Mouse (Mus musculus): Measurements from ENCODE around the gene Pcare.

Gene Pcare

DNA sequence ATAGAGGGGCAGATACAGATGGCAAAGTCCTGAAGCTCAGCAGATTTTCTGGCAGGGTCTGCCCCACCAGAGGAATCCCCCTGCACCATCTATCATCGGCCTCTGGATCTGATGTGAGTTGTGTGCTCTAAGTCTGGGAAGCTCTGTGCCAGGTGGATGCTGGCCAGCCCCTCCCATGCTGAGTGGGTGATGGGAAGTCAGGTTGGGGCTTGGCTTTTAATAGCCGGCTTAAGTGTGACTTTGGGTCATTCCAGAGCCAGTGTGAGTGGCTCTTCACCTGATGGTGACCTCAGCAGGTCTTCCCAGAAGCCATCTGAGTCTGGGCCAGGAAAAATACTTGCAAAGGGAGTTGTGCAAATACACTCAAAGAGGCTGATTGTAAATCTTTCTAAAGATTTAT lies 22.0 kb downstream of the Pcare start:
- DNase-seq (ENCODE audit: low read depth, low spot score) = no peak

DNA sequence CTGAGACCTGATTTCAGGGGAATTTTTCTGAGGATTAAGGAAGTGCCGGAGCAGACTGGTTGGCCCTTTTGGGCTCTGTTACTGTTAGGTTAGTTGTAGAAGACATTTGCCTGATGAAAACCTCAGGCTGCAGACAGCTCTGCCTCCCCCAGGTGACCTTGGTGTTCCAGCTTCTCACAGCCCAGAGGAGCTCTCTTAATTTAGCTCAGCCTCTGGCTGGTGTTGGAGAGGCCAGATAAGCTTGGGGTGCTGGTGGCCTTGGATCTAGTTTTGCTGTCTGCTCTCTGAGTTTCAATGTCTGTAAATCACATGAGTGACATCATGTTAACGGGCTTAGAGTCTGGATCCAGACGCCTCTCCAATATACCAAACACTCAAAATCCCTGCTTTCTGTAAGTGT lies 31.7 kb downstream of the Pcare start:
- DNase-seq (ENCODE audit: low read depth, low spot score) = no peak

DNA sequence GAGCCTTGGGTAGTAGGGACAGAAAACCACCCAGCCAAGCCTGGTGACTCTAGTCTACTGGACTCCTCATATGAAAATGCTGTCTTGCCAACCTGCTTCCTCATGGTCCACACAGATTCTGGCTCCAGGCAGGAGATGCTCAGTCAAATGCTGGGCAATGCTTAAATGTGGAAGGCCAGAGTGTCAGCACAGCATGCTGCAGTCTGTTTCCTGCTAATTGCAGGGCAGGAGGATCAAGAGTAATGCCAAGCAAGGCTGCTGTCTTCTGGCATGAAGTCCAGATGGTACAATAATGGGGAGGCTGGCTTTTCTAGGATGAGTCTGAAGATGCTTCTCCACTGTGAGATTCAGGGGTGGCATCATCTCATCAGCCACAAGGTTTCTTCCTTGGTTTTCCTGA lies 32.3 kb downstream of the Pcare start:
- DNase-seq (ENCODE audit: low read depth, low spot score) = no peak

DNA sequence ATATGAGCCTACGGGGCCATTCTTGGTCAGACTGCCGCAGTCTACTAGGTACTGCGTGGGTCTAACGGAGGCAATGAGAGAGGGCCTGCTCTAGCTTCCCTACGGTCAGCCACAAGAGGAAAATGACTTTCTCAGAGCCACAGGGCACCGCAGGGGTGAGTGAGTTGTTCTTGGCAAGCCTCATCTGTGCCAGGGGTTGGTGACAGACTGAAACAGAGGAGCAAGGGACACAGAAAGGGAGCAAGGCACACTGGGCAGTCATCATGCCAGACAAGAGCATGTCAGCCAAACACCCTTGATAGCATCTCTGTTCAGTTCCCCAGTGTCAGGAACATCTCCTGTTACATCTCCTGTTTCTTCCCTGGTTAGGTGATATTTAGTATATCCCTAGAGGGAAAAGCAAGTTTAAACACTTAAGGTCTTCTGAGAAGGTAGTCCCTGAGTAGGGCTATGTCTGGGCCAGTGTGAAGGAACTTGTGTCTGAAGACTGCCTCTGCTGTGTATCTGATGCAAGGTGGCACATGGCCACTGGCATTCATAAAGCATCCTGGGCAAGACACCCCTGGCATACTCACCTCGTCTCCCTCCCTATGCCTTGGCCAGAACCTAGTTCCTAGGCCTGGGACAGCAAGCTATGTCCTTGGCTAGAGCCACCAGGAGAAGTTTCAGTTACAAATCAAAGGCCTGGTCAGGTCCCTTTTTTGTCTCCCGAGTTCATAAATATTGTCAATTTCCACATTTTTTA lies 34.6 kb downstream of the Pcare start:
- DNase-seq (ENCODE audit: low read depth, low spot score) = no peak

DNA sequence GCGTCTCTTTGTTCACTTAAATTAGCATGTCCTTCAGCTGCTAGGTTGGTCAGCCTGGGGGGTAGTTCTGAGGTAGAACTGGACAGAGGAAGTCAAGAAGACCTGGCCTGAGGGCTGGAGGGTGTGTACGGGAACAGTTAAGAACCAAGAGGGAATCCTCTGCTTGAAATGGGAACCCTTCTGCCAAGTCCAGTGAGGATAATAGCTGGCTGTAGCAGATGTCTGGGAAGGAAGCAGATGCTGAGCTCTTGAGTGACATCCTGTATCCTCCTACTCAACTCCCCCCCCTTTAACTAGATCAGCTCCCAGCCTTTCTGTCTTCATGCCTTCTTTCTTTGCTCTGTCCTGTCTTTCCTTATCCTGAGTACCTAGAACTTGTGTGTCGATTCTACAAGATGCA lies 37.7 kb downstream of the Pcare start:
- DNase-seq (ENCODE audit: low read depth, low spot score) = no peak

DNA sequence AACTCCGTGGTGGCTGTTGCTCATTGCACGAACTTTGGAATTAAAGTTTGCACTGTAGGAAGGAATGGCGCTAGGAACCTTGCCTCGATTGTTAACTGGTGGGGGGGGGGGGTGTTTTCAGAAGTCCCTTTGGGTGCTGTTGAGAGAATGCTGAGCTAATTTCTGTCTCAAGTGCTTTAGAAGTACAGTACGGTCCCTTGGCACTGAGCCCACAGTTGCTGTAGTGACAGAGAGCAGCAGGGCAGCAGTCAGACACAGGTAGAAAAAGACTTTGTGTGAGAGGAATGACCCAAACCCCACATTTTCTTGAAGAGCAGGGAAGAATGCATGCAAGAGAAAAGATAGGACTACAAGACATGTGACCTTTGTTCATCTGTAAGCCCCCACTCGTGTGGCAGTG lies 40.4 kb downstream of the Pcare start:
- DNase-seq (ENCODE audit: low read depth, low spot score) = no peak

DNA sequence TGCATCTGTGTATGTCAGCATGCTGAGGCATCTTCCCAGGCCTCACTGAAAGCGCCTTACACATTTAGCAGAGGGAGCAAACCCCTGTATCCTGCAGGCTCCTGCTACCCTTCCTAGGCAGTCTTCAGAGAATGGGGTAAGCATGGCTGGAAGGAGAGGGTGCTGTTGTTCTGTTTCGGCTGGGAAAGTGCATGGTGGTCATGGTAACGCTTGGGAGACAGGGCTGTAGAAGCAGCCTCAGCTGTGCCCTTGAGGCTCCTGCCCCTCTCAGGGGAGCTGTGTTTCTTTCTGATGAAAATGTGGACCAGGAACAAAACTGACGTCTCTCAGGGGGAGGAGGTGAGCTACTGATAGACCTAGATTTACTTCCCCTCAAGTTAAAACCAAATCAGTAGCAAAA lies 45.0 kb downstream of the Pcare start:
- no peak for DNase-seq (ENCODE audit: low read depth, low spot score)

DNA sequence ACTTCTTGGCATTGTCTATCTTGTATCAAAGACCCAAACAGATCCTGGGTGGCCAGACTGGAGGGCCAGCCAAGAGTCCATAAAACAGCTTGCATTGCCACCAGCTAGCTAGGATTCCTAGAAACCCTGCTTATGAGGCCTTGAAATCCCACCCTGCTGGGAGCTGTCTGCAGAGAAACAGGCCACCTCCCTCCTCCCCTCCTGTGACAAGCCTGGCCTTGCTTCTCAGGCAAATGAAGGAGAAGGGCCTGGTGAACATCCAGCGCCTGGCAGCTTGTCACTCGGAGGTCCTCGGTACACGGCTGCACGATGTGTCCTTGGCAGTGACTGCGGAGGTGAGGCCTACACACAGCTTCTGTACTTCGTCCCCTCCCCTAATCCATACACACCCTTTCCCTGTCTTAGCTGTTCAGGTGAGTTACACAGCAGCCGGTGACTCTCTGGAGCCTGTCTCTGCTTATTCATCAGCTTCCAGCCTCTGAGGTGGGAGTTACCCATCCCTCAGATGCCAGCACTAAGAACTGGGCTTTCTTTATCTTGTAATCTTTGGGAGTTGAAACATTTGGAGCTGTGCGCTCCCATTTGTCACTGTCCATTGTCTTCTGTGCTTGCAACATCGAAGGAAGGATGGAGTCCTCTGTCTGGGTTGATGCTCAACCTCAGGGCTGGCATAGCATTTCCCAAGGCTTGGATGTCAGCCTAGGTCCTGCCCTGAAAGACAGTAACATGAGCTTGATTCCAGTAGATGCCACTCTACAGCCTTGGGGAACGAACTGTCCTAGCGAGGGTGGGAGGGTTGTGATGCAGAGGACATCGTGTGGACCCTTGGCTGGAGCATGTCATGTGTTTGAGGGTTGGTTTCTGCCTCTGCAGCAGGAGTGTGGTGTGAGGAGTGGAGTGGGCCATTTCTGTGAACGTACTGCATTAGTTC lies 46.9 kb downstream of the Pcare start:
- no peak for DNase-seq (ENCODE audit: low read depth, low spot score)

DNA sequence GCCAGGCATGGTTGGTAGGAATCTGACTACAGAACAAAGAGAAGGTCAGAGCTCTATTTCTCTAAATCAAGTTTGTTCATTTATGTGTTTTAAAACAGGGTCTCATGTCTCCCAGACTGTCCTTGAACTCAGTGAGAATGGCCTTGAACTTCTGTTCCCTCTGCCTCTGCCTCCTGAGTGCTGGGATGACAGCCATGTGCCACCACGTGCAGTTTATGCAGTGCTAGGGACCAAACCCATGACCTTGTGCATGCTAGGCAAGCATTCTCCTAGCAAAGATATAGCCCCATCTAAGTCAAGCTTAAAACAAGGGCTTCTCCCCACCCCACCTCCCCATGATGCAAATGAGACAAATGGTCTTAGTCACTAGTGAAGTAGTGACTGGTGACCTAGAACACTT lies 47.6 kb downstream of the Pcare start:
- no peak for DNase-seq (ENCODE audit: low read depth, low spot score)

DNA sequence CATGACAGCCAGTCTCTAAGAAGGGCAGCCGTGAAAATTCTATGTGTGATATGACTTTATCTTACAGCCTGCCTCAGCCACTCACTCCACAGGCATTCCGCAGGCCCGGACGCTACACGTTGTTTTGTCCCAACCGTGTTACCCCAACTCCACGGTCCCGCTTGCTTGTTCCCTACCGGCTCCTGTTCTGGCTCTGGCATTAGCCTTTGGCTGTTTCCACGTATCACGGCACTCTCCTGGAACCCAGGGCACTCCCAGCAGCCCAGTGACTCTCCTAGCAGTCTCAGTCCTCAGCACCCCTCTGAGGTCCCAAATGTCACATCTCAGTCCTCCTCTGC lies 54.1 kb downstream of the Pcare start:
- DNase-seq (ENCODE audit: low read depth, low spot score) = no peak

DNA sequence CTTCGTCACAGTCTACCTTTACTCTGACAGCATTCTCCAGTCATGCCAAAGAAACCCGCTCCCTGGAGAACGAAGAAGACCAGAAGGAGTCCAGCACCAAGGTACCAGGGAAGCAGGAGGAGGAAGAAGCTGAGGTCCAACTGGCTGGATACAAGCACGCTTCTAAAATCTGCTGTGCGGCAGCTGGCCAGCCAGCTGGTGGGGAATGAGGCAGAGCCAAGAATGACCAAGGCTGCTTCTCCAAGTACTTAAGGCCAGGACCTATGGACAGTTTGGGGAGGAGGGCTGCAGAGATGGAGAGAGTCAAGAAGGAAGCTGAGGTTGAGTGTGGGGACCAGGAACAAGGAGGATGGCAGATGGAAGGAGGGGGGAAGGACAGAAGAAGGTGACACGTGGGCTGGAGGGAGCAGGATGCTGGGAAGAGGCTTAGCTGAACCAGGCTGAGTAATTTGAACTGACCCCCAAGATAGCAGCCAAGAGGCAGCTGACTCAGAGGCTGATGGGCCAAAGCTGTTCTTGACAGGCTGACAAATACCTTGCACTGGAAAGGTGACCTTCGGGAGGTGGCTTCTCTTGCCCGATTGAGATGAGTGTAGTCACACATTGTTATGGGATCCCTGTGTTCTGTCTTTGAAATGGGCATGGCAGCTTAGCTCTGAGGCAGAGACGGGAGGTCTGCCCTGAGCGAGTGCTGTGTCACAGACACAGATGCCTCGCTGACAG lies 54.6 kb downstream of the Pcare start:
- DNase-seq (ENCODE audit: low read depth, low spot score) = no peak

DNA sequence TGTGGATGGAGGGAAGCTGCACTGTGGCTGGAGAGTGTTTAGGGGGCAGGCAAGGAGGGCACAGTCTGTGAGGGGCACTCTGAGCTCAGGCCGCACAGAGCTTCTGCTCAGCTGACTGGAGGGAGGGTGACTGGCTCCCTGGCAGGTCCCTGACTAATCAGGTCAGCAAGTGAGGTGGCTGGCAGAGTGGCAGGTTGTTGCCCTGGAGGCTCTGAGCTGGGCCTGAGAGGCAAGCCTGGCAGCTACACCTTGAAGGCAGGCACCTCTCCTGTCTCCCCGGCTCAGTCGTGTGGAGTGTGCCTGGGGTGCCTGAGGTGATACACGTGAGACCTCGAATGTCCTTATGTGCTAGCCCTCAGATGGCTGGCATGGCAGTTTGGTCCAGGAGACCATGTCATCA lies 56.3 kb downstream of the Pcare start:
- no peak for DNase-seq (ENCODE audit: low read depth, low spot score)

DNA sequence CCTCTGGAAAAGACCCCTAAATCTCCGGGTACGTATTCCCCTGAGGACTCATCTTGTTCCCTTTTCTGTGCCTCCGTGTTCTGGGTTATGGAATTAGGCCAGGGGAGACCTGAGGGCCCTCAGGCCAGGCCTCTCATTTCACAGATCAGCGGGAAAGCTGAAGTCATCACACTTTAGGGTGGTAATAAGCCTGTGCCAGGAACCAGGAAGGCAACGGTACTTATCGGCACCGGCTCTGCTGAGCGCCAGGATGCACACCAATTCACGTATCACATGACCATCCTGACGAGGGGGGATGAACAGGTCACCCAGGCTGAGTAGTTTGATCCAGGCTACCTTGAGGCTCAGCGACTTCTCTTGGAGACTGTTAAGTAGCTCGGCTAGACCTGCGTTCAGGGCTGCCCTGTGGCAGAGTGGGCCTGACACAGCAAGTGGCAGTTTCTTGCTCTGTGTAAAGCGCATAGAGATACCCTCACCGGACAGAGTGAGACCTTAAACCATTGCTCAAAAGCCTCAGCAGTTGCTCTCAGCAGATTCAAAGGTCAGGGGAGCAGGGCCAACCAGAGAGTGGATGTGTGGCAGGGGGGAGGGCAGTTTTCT lies 56.9 kb downstream of the Pcare start:
- no peak for DNase-seq (ENCODE audit: low read depth, low spot score)

DNA sequence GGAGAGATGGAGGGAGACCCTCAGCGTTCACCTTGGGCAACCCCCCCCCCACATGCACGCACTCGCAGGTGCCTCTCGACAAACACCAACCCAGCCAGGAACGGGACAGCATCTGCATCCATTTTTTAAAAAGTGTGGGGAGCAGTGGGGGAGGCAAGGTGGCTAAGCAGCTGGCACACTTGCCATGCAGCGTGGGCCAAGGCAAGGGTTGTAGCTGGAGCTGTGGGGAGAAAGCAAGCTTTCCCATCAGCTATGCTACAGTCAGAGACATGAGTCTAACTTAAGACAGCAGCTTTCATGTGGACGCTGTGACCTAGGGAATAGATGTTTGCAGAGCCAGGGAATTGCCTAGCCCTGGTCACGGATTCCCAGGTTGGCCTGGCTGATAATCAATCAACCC lies 57.5 kb downstream of the Pcare start:
- no peak for DNase-seq (ENCODE audit: low read depth, low spot score)

DNA sequence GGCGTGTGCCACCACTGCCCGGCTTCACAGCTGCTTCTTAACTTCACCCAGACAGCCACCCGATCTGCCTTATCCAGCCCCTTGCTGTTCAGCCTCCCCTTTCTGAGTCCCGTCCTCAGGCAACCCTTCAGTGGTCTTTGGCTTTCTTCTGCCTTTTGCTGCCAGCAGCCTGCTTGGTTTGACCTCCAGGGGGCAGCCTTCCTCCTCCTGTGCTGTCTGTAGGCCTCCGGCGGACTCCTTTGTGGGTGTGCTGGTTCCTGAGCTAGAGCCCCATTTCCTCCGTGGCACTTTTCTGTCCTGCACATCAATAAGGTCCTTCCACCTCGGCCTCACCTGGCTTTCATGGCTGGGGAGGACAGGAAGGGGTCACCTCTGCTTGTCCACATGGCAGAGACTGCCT lies 58.9 kb downstream of the Pcare start:
- no peak for DNase-seq (ENCODE audit: low read depth, low spot score)
